Mouse (Mus musculus) myocyte (in vitro differentiated cells): ENCODE data around the gene Vkorc1.
A peak's percentile ranks its signal among the peaks of the same experiment; 100 is the strongest.

Experiments used
- MAX ChIP-seq: IDR thresholded peaks from one replicate; pipeline ENCODE4 v1.6.1; 2011; ENCODE audit warnings: low read depth, mild to moderate bottlenecking, control low read depth
- MYOD1 ChIP-seq, 3 experiments: IDR thresholded peaks; one replicate each; pipeline ENCODE4 v1.6.1; 2011; ENCODE audit warnings: control low read depth in 2 of 3, low read depth in 2 of 3, mild to moderate bottlenecking in 2 of 3, moderate library complexity in 1 of 3; ENCODE audit not compliant: insufficient read length in 2 of 3, control insufficient read depth in 1 of 3
- MYOG ChIP-seq, 3 experiments: IDR thresholded peaks; one replicate each; pipeline ENCODE4 v1.6.1; 2011; ENCODE audit warnings: control low read depth in 2 of 3, low read depth in 2 of 3, mild to moderate bottlenecking in 2 of 3; ENCODE audit not compliant: insufficient read length in 2 of 3, control insufficient read depth in 1 of 3, insufficient read depth in 1 of 3
- POLR2A ChIP-seq: IDR thresholded peaks from one replicate; pipeline ENCODE4 v1.6.1; 2011; ENCODE audit warnings: low read depth, mild to moderate bottlenecking, control low read depth, moderate library complexity; ENCODE audit not compliant: insufficient read length
- POLR2AphosphoS2 ChIP-seq: IDR thresholded peaks from one replicate; pipeline ENCODE4 v1.6.1; 2011; ENCODE audit warnings: low read depth, control low read depth; ENCODE audit not compliant: insufficient read length
- TCF12 ChIP-seq: IDR thresholded peaks from one replicate; pipeline ENCODE4 v1.6.1; 2011; ENCODE audit warnings: mild to moderate bottlenecking, control low read depth; ENCODE audit not compliant: poor library complexity, insufficient read depth, severe bottlenecking
- USF1 ChIP-seq: IDR thresholded peaks from one replicate; pipeline ENCODE4 v1.6.1; 2011; ENCODE audit warnings: low read depth, mild to moderate bottlenecking, control low read depth, moderate library complexity

DNA sequence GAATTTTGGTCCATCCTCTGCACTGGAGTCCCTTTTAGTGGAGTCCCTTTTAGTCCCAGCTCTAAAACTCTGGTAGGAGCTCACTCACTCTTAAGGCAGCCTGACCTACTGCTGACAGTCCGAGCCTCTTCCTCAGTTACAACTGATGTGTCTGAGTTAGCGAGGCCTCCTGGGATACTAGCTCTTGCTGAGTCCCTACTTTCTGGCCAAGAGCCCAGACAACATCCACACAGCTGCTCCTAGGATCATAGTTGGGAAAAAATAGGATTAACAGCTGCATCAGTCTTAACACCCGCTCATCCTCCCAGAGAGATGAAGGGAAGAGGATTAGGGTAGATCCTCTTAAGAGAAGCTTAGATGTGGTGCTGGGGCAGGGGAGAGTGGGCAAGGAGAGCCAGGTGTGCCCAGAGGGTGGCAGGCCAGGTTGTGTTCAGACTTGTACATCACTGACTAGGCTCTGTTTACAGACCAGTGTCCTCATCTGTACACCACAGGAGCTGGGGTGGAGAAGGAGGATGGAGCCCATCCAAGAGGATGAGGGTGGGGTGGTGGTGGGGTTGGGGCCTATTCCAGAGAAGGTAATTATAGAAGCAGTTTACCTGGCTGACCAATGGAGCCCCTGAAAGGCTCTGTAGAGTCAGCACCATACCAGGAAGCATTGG lies 26.1 kb downstream of the Vkorc1 start:
- no peak for TF ChIP-seq USF1
- TF ChIP-seq POLR2A: no peak
- TF ChIP-seq MYOG (IDR thresholded peaks at IDR 0.05; ENCODE audit: control insufficient read depth in 1 of 3, insufficient read depth in 1 of 3, insufficient read length in 2 of 3, low read depth in 2 of 3): peak in 2 of 3 experiments; percentile 52 to 96
- peak; percentile 66 to 84 (median 80) for TF ChIP-seq MYOD1 (IDR thresholded peaks at IDR 0.05; ENCODE audit: control insufficient read depth in 1 of 3, insufficient read length in 2 of 3, low read depth in 2 of 3)
- no peak for TF ChIP-seq POLR2AphosphoS2
- peak; percentile 74 for TF ChIP-seq TCF12
- TF ChIP-seq MAX: no peak
